Mouse (Mus musculus): ENCODE results near the gene Thsd4.

GRCm38 (mm10) chr9:60396096-60396495 lies 125.8 kb downstream of the Thsd4 start:
- TF ChIP-seq CTCF (IDR thresholded peaks at IDR 0.05; ENCODE audit: extremely low read depth, insufficient read depth, low read length) (no peak), POLR2A (IDR thresholded peaks at IDR 0.05; ENCODE audit: extremely low read depth, insufficient read depth, low read length) (no peak)

Data from cortical plate, adult 2 months (tissue).